Mouse (Mus musculus): ENCODE measurements around the gene Irf9. TPM values are rescaled to one million over a fixed set of nuclear protein-coding genes. Genes with fewer than 3 reads are reported as not detected.
A peak's percentile ranks its signal among the peaks of the same experiment; 100 is the strongest.

The Irf9 gene
- polyA plus RNA-seq, 1 experiment from 2014 or later: 10.1 TPM

GRCm38 (mm10) chr14:55617822-55618221 lies 14.5 kb downstream of the Irf9 start, which contains the start of gene Rec8:
TSS of gene Rec8 (plus strand) at chr14:55618037.
- H3K4me3 ChIP-seq: peak within 1 kb of the TSS; percentile 46
- 12% methylated on average over 21 of the region's 21 CpGs for WGBS
- H3K27ac ChIP-seq (replicated peaks): peak within 1 kb of the TSS; percentile 42
- H3K9me3 ChIP-seq: no peaks in the 10 kb centered on the region
- peak; percentile 73 for ATAC-seq (ENCODE audit: extremely low read depth, insufficient number of reproducible peaks, low FRiP score, low TSS enrichment)
- peaks cover 2% of the 10 kb centered on the region; the same call in 1 of the 2 replicates for H3K36me3 ChIP-seq
- H3K27me3 ChIP-seq (replicated peaks): no peaks in the 10 kb centered on the region
- H3K4me1 ChIP-seq: peaks cover 29% of the 10 kb centered on the region
- H3K4me2 ChIP-seq: peak within 1 kb of the TSS; percentile 66
- peak within 1 kb of the TSS; percentile 73 for H3K9ac ChIP-seq

- Histone ChIP-seq H3K4me2 (peak overlapping the region; percentile 66), H3K9ac (peak overlapping the region; percentile 73), H3K4me3 (peak overlapping the region; percentile 46), H3K36me3 (peaks cover 8% of the 10 kb centered on the region; the same call in 1 of the 2 replicates), H3K4me1 (peaks cover 20% of the 10 kb centered on the region), H3K9me3 (no peaks in the 10 kb centered on the region), H3K27ac (replicated peaks) (no peak overlapping the region), H3K27me3 (replicated peaks) (no peaks in the 10 kb centered on the region)
- WGBS: 28% methylated on average over 22 of the region's 22 CpGs
- no peak for ATAC-seq (ENCODE audit: extremely low read depth, insufficient number of reproducible peaks, low FRiP score, low TSS enrichment)
Measured at GRCm38 (mm10) chr14:55618486-55619195, 15.3 kb downstream of the Irf9 start.

- Histone ChIP-seq H3K36me3 (peaks cover 93% of the 10 kb centered on the region), H3K9me3 (no peaks in the 10 kb centered on the region), H3K4me2 (no peak overlapping the region), H3K4me1 (peaks cover 6% of the 10 kb centered on the region), H3K4me3 (no peak overlapping the region), H3K27me3 (replicated peaks) (no peaks in the 10 kb centered on the region), H3K9ac (no peak overlapping the region), H3K27ac (replicated peaks) (no peak overlapping the region)
- 86% methylated on average over 27 of the region's 27 CpGs for WGBS
- no peak for ATAC-seq (ENCODE audit: extremely low read depth, insufficient number of reproducible peaks, low FRiP score, low TSS enrichment)
Measured at GRCm38 (mm10) chr14:55628077-55628827, 24.9 kb downstream of the Irf9 start.

- WGBS: 47% methylated on average over 5 of the region's 5 CpGs
- Histone ChIP-seq H3K4me2 (no peak overlapping the region), H3K4me1 (peaks cover 10% of the 10 kb centered on the region), H3K36me3 (peaks cover 100% of the 10 kb centered on the region), H3K4me3 (no peak overlapping the region), H3K27ac (replicated peaks) (no peak overlapping the region), H3K27me3 (replicated peaks) (no peaks in the 10 kb centered on the region), H3K9me3 (no peaks in the 10 kb centered on the region), H3K9ac (no peak overlapping the region)
- no peak for ATAC-seq (ENCODE audit: extremely low read depth, insufficient number of reproducible peaks, low FRiP score, low TSS enrichment)
Measured at GRCm38 (mm10) chr14:55629312-55629711, 25.9 kb downstream of the Irf9 start.

GRCm38 (mm10) chr14:55634874-55635522 lies 31.6 kb downstream of the Irf9 start:
- no peak for ATAC-seq (ENCODE audit: extremely low read depth, insufficient number of reproducible peaks, low FRiP score, low TSS enrichment)
- H3K4me3 ChIP-seq: peak overlapping the region; percentile 75
- H3K27me3 ChIP-seq (replicated peaks): no peaks in the 10 kb centered on the region
- H3K4me2 ChIP-seq: peak overlapping the region; percentile 88
- H3K27ac ChIP-seq (replicated peaks): peak overlapping the region; percentile 70
- H3K9me3 ChIP-seq: no peaks in the 10 kb centered on the region
- WGBS: 5% methylated on average over 23 of the region's 23 CpGs
- H3K9ac ChIP-seq: peak overlapping the region; percentile 87
- peaks cover 85% of the 10 kb centered on the region for H3K36me3 ChIP-seq
- peaks cover 19% of the 10 kb centered on the region for H3K4me1 ChIP-seq

- H3K27ac ChIP-seq (replicated peaks): peak within 1 kb of the TSS; percentile 70
- peak within 1 kb of the TSS; percentile 75 for H3K4me3 ChIP-seq
- H3K9me3 ChIP-seq: no peaks in the 10 kb centered on the region
- H3K4me2 ChIP-seq: peak within 1 kb of the TSS; percentile 88
- peaks cover 85% of the 10 kb centered on the region for H3K36me3 ChIP-seq
- 1% methylated on average over 33 of the region's 33 CpGs for WGBS
- 0 out of 2 replicates have a peak, but pooled peaks have one; percentile 56 for ATAC-seq (ENCODE audit: extremely low read depth, insufficient number of reproducible peaks, low FRiP score, low TSS enrichment)
- H3K4me1 ChIP-seq: peaks cover 19% of the 10 kb centered on the region
- peak within 1 kb of the TSS; percentile 87 for H3K9ac ChIP-seq
- no peaks in the 10 kb centered on the region for H3K27me3 ChIP-seq (replicated peaks)
Measured at GRCm38 (mm10) chr14:55635523-55636007, 32.2 kb downstream of the Irf9 start, which contains the start of gene Ipo4. TSS of gene Ipo4 (minus strand) at chr14:55635957.

- no peak within 1 kb of the TSS for H3K9ac ChIP-seq
- no peak for ATAC-seq (ENCODE audit: extremely low read depth, insufficient number of reproducible peaks, low FRiP score, low TSS enrichment)
- no peaks in the 10 kb centered on the region for H3K27me3 ChIP-seq (replicated peaks)
- H3K27ac ChIP-seq (replicated peaks): no peak within 1 kb of the TSS
- H3K36me3 ChIP-seq: peaks cover 75% of the 10 kb centered on the region
- H3K4me3 ChIP-seq: no peak within 1 kb of the TSS
- no peak within 1 kb of the TSS for H3K4me2 ChIP-seq
- H3K4me1 ChIP-seq: peaks cover 31% of the 10 kb centered on the region
- WGBS: 92% methylated on average over 9 of the region's 9 CpGs
- no peaks in the 10 kb centered on the region for H3K9me3 ChIP-seq
Measured at GRCm38 (mm10) chr14:55637795-55638194, 34.4 kb downstream of the Irf9 start, which contains the start of gene Gm49378. TSS of gene Gm49378 (minus strand) at chr14:55637895.

GRCm38 (mm10) chr14:55640816-55641215 lies 37.4 kb downstream of the Irf9 start:
- H3K9me3 ChIP-seq: no peaks in the 10 kb centered on the region
- H3K36me3 ChIP-seq: peaks cover 60% of the 10 kb centered on the region
- ATAC-seq (ENCODE audit: extremely low read depth, insufficient number of reproducible peaks, low FRiP score, low TSS enrichment): no peak
- no peak overlapping the region for H3K4me3 ChIP-seq
- H3K4me1 ChIP-seq: peaks cover 37% of the 10 kb centered on the region
- 94% methylated on average over 14 of the region's 14 CpGs for WGBS
- H3K4me2 ChIP-seq: no peak overlapping the region
- no peak overlapping the region for H3K9ac ChIP-seq
- no peak overlapping the region for H3K27ac ChIP-seq (replicated peaks)
- no peaks in the 10 kb centered on the region for H3K27me3 ChIP-seq (replicated peaks)

GRCm38 (mm10) chr14:55641291-55641690 lies 37.9 kb downstream of the Irf9 start:
- Histone ChIP-seq H3K4me2 (no peak overlapping the region), H3K27me3 (replicated peaks) (no peaks in the 10 kb centered on the region), H3K4me1 (peaks cover 33% of the 10 kb centered on the region), H3K27ac (replicated peaks) (no peak overlapping the region), H3K4me3 (no peak overlapping the region), H3K9ac (no peak overlapping the region), H3K9me3 (no peaks in the 10 kb centered on the region), H3K36me3 (peaks cover 61% of the 10 kb centered on the region)
- no peak for ATAC-seq (ENCODE audit: extremely low read depth, insufficient number of reproducible peaks, low FRiP score, low TSS enrichment)
- WGBS: 90% methylated on average over 13 of the region's 13 CpGs

GRCm38 (mm10) chr14:55642679-55643059 lies 39.3 kb downstream of the Irf9 start:
- peak overlapping the region; percentile 85 for H3K4me3 ChIP-seq
- 18% methylated on average over 8 of the region's 8 CpGs for WGBS
- ATAC-seq (ENCODE audit: extremely low read depth, insufficient number of reproducible peaks, low FRiP score, low TSS enrichment): no peak

More at GRCm38 (mm10) chr14:55642679-55643059, 39.3 kb downstream of the Irf9 start:
- Histone ChIP-seq H3K4me1 (peaks cover 31% of the 10 kb centered on the region), H3K9ac (peak overlapping the region; percentile 99), H3K27me3 (replicated peaks) (no peaks in the 10 kb centered on the region), H3K9me3 (no peaks in the 10 kb centered on the region), H3K36me3 (peaks cover 56% of the 10 kb centered on the region), H3K4me2 (peak overlapping the region; percentile 94), H3K27ac (replicated peaks) (peak overlapping the region; percentile 96)

Data from heart, embryonic 13.5 days (tissue).